Mouse (Mus musculus): ENCODE data around the gene Zfp689.

GRCm38 (mm10) chr7:127479318-127480225 lies 30.6 kb upstream of the Zfp689 start:
- TF ChIP-seq CTCF (conservative IDR thresholded peaks at IDR 0.05; ENCODE audit: low read length) (no peak), NANOG (IDR thresholded peaks at IDR 0.05; ENCODE audit: borderline replicate concordance, low read length) (no peak)
